Mouse (Mus musculus) left cerebral cortex, adult 2 months (tissue): Measurements from ENCODE around the gene Traf6. TPM values are rescaled to one million over a fixed set of nuclear protein-coding genes. Genes with fewer than 3 reads are reported as not detected.
A peak's percentile ranks its signal among the peaks of the same experiment; 100 is the strongest.

Source experiments
- DNase-seq, 2 experiments: peaks; one replicate each; pipeline ENCODE4 v3.0.0; 2021 to 2022; ENCODE audit warnings: low spot score in 2 of 2, mixed read lengths in 1 of 2; ENCODE audit errors: extremely low spot score in 1 of 2
- H3K27ac ChIP-seq: fragments of 200-600 bp; 2 replicates; pipeline ENCODE4 v1.8.1; 2022
- H3K4me3 ChIP-seq: fragments of 200-600 bp; 2 replicates; pipeline ENCODE4 v1.8.1; 2022
- CTCF ChIP-seq: fragments of 200-600 bp; IDR thresholded peaks from 2 replicates; pipeline ENCODE4 v1.8.1; 2022; ENCODE audit warnings: antibody characterized with exemption, mild to moderate bottlenecking, moderate library complexity
- intact Hi-C: fragments of 180-260 bp; cut with DNase I; formaldehyde crosslinking; loops from one replicate; pipeline ENCODE4 v1.15.1; 2025
- long read RNA-seq, 2 experiments: library from polyadenylated mRNA; stranded (forward); transcript quantifications; one replicate each; pipeline ENCODE4 v2.0.0; 2021; ENCODE audit warnings: borderline mapping rate in 2 of 2
- total RNA-seq, 2 experiments: library from RNA; stranded (reverse); gene quantifications; 2 replicates each; pipeline ENCODE4 v1.2.3; 2021

Gene Traf6
- 10 to 100 TPM; 12.6 to 12.9 TPM for total RNA-seq
- long read RNA-seq, experiment 1, full-length matches to known transcripts = 3 of 13 reads
- long read RNA-seq, experiment 1, partial matches to known transcripts = 1 of 13 reads
- long read RNA-seq, experiment 1, other reads (novel, unspliced or antisense) = 9 of 13 reads
- long read RNA-seq, experiment 2, full-length matches to known transcripts = 9 of 14 reads
- long read RNA-seq, experiment 2, partial matches to known transcripts = 0 of 14 reads
- long read RNA-seq, experiment 2, other reads (novel, unspliced or antisense) = 5 of 14 reads

- Histone ChIP-seq H3K27ac (peak within 1 kb of the TSS; percentile 80), H3K4me3 (peak within 1 kb of the TSS; percentile 67)
- TF ChIP-seq CTCF = peak; percentile 79
- peak; percentile 81 to 84 for DNase-seq
- intact Hi-C loops = no loop called here
Measured at GRCm38 (mm10) chr2:101678236-101679021, at the start of gene Traf6. TSS of gene Traf6 (plus strand) at chr2:101678429.

- Histone ChIP-seq H3K4me3 (no peak overlapping the region), H3K27ac (no peak overlapping the region)
- intact Hi-C loops = no loop called here
- DNase-seq = no peak
- TF ChIP-seq CTCF = no peak
Measured at GRCm38 (mm10) chr2:101638979-101639839, 39.0 kb upstream of the Traf6 start.

GRCm38 (mm10) chr2:101639840-101640350 lies 38.3 kb upstream of the Traf6 start:
- Histone ChIP-seq H3K27ac (no peak overlapping the region), H3K4me3 (no peak overlapping the region)
- TF ChIP-seq CTCF = no peak; the same call in 1 of the 2 replicates
- no peak for DNase-seq
- intact Hi-C loops = no loop called here

- Histone ChIP-seq H3K4me3 (no peak overlapping the region), H3K27ac (no peak overlapping the region)
- TF ChIP-seq CTCF = no peak; the same call in 1 of the 2 replicates
- intact Hi-C loops = no loop called here
- no peak for DNase-seq
Measured at GRCm38 (mm10) chr2:101645841-101646240, 32.4 kb upstream of the Traf6 start.

GRCm38 (mm10) chr2:101648361-101648760 lies 29.9 kb upstream of the Traf6 start:
- DNase-seq = no peak
- no peak overlapping the region for H3K4me3 ChIP-seq
- TF ChIP-seq CTCF = no peak
- intact Hi-C loops = no loop called here
- H3K27ac ChIP-seq = no peak overlapping the region

- TF ChIP-seq CTCF = no peak
- DNase-seq = no peak
- intact Hi-C loops = no loop called here
Measured at GRCm38 (mm10) chr2:101649114-101649671, 29.0 kb upstream of the Traf6 start, which contains the start of the genes Rag1 and B230118H07Rik. TSS of gene Rag1 (minus strand) at chr2:101649501. TSS of gene B230118H07Rik (minus strand) at chr2:101649532.

GRCm38 (mm10) chr2:101650446-101650845 lies 27.8 kb upstream of the Traf6 start:
- intact Hi-C loops = no loop called here
- no peak overlapping the region for H3K4me3 ChIP-seq
- no peak for TF ChIP-seq CTCF
- no peak overlapping the region for H3K27ac ChIP-seq
- no peak for DNase-seq

More at GRCm38 (mm10) chr2:101649114-101649671, 29.0 kb upstream of the Traf6 start, which contains the start of the genes Rag1 and B230118H07Rik:
- no peak within 1 kb of the TSS for H3K4me3 ChIP-seq
- H3K27ac ChIP-seq = no peak within 1 kb of the TSS

- TF ChIP-seq CTCF = no peak
- H3K27ac ChIP-seq = no peak overlapping the region
- peak overlapping the region; percentile 54 for H3K4me3 ChIP-seq
- intact Hi-C loops = loop anchor here (2.0 kb wide), 1 partner anchor 54 kb away; no protein-coding TSS in a partner anchor
- DNase-seq = peak in 1 of 2 experiments; percentile 20
Measured at GRCm38 (mm10) chr2:101652204-101652920, 25.9 kb upstream of the Traf6 start.

GRCm38 (mm10) chr2:101652921-101653597 lies 25.2 kb upstream of the Traf6 start:
- peak; percentile 76 to 78 for DNase-seq
- Histone ChIP-seq H3K4me3 (peak overlapping the region; percentile 54), H3K27ac (no peak overlapping the region)
- intact Hi-C loops = loop anchor here (1.0 to 2.0 kb wide), 3 partner anchors 54 to 181 kb away; no protein-coding TSS in a partner anchor
- peak; percentile 71 for TF ChIP-seq CTCF

GRCm38 (mm10) chr2:101660536-101660935 lies 17.7 kb upstream of the Traf6 start:
- intact Hi-C loops = no loop called here
- DNase-seq = no peak
- Histone ChIP-seq H3K27ac (no peak overlapping the region), H3K4me3 (no peak overlapping the region)
- no peak for TF ChIP-seq CTCF
